Mouse (Mus musculus): Measurements from ENCODE around the gene 9530003J23Rik. TPM values are rescaled to one million over a fixed set of nuclear protein-coding genes. Genes with fewer than 3 reads are reported as not detected.
"Not testable (repeated sequence)": the region's sequence is repeated elsewhere in the genome, so short reads cannot be mapped to it uniquely, and the experiment has no call there.

Gene 9530003J23Rik
- polyA plus RNA-seq (2016; fragmentation: Nextera tagmentation; extraction: Ambion mirVana): not detected in 2 replicates

GRCm38 (mm10) chr10:117238603-117239002 is at the start of gene 9530003J23Rik:
Gene 9530003J23Rik, minus strand, starts transcription at chr10:117238703.
- Histone ChIP-seq H3K9me3 (no peaks in the 10 kb centered on the region), H3K27ac (no peak within 1 kb of the TSS), H3K27me3 (ENCODE audit: poor library complexity, severe bottlenecking) (no peaks in the 10 kb centered on the region), H3K4me3 (no peak within 1 kb of the TSS), H3K36me3 (replicated peaks) (no peaks in the 10 kb centered on the region), H3K4me1 (no peaks in the 10 kb centered on the region)
- WGBS: 93% methylated on average over 12 of the region's 12 CpGs
- DNase-seq (ENCODE audit: extremely low spot score, low spot score): no peak

- H3K36me3 ChIP-seq (replicated peaks): no peaks in the 10 kb centered on the region
- no peak overlapping the region for H3K4me3 ChIP-seq
- 87% methylated on average over 3 of the region's 3 CpGs for WGBS
- no peak for DNase-seq (ENCODE audit: extremely low spot score, low spot score)
- H3K27me3 ChIP-seq (ENCODE audit: poor library complexity, severe bottlenecking): no peaks in the 10 kb centered on the region
- no peak overlapping the region for H3K27ac ChIP-seq
- no peaks in the 10 kb centered on the region for H3K9me3 ChIP-seq
- H3K4me1 ChIP-seq: no peaks in the 10 kb centered on the region
Measured at GRCm38 (mm10) chr10:117287226-117287850, 48.8 kb upstream of the 9530003J23Rik start.

GRCm38 (mm10) chr10:117286366-117286970 is 48.0 kb upstream of the 9530003J23Rik start:
- Histone ChIP-seq H3K9me3 (no peaks in the 10 kb centered on the region), H3K4me1 (no peaks in the 10 kb centered on the region), H3K27ac (no peak overlapping the region), H3K4me3 (no peak overlapping the region), H3K36me3 (replicated peaks) (no peaks in the 10 kb centered on the region), H3K27me3 (ENCODE audit: poor library complexity, severe bottlenecking) (no peaks in the 10 kb centered on the region)
- WGBS: 90% methylated on average over 6 of the region's 6 CpGs
- no peak for DNase-seq (ENCODE audit: extremely low spot score, low spot score)

GRCm38 (mm10) chr10:117285584-117285983 is 47.1 kb upstream of the 9530003J23Rik start:
- DNase-seq (ENCODE audit: extremely low spot score, low spot score); H3K4me3 ChIP-seq; H3K27ac ChIP-seq; H3K4me1 ChIP-seq; H3K9me3 ChIP-seq; H3K36me3 ChIP-seq (replicated peaks); H3K27me3 ChIP-seq (ENCODE audit: poor library complexity, severe bottlenecking): not testable (repeated sequence)
- WGBS: 91% methylated on average over 4 of the region's 7 CpGs

- DNase-seq (ENCODE audit: extremely low spot score, low spot score): no peak
- Histone ChIP-seq H3K4me1 (no peaks in the 10 kb centered on the region), H3K27ac (no peak overlapping the region), H3K9me3 (no peaks in the 10 kb centered on the region), H3K4me3 (no peak overlapping the region), H3K36me3 (replicated peaks) (no peaks in the 10 kb centered on the region), H3K27me3 (ENCODE audit: poor library complexity, severe bottlenecking) (no peaks in the 10 kb centered on the region)
- 89% methylated on average over 10 of the region's 10 CpGs for WGBS
Measured at GRCm38 (mm10) chr10:117284578-117285520, 46.3 kb upstream of the 9530003J23Rik start.

- Histone ChIP-seq H3K9me3 (no peaks in the 10 kb centered on the region), H3K27me3 (ENCODE audit: poor library complexity, severe bottlenecking) (no peaks in the 10 kb centered on the region), H3K4me3 (no peak overlapping the region), H3K36me3 (replicated peaks) (no peaks in the 10 kb centered on the region), H3K27ac (no peak overlapping the region), H3K4me1 (no peaks in the 10 kb centered on the region)
- no peak for DNase-seq (ENCODE audit: extremely low spot score, low spot score)
- 86% methylated on average over 7 of the region's 7 CpGs for WGBS
Measured at GRCm38 (mm10) chr10:117283871-117284577, 45.5 kb upstream of the 9530003J23Rik start.

GRCm38 (mm10) chr10:117283196-117283595 is 44.7 kb upstream of the 9530003J23Rik start:
- H3K4me3 ChIP-seq; H3K27ac ChIP-seq; H3K36me3 ChIP-seq (replicated peaks); H3K27me3 ChIP-seq (ENCODE audit: poor library complexity, severe bottlenecking); DNase-seq (ENCODE audit: extremely low spot score, low spot score); H3K9me3 ChIP-seq; H3K4me1 ChIP-seq: not testable (repeated sequence)
- 92% methylated on average over 4 of the region's 4 CpGs for WGBS

GRCm38 (mm10) chr10:117282551-117282950 is 44.0 kb upstream of the 9530003J23Rik start:
- Histone ChIP-seq H3K36me3 (replicated peaks) (no peaks in the 10 kb centered on the region), H3K4me3 (no peak overlapping the region), H3K27ac (no peak overlapping the region), H3K27me3 (ENCODE audit: poor library complexity, severe bottlenecking) (no peaks in the 10 kb centered on the region), H3K4me1 (no peaks in the 10 kb centered on the region), H3K9me3 (no peaks in the 10 kb centered on the region)
- WGBS: 77% methylated on average over 2 of the region's 2 CpGs
- no peak for DNase-seq (ENCODE audit: extremely low spot score, low spot score)

- 77% methylated on average over 4 of the region's 4 CpGs for WGBS
- Histone ChIP-seq H3K4me3 (no peak within 1 kb of the TSS), H3K27ac (no peak within 1 kb of the TSS), H3K4me1 (no peaks in the 10 kb centered on the region), H3K9me3 (no peaks in the 10 kb centered on the region), H3K36me3 (replicated peaks) (no peaks in the 10 kb centered on the region), H3K27me3 (ENCODE audit: poor library complexity, severe bottlenecking) (no peaks in the 10 kb centered on the region)
- DNase-seq (ENCODE audit: extremely low spot score, low spot score): no peak
Measured at GRCm38 (mm10) chr10:117282049-117282448, 43.5 kb upstream of the 9530003J23Rik start, which contains the start of gene Lyz2. Gene Lyz2, minus strand, starts transcription at chr10:117282321.

GRCm38 (mm10) chr10:117281381-117281920 is 42.9 kb upstream of the 9530003J23Rik start:
- no peaks in the 10 kb centered on the region for H3K4me1 ChIP-seq
- H3K4me3 ChIP-seq: no peak overlapping the region
- H3K27me3 ChIP-seq (ENCODE audit: poor library complexity, severe bottlenecking): no peaks in the 10 kb centered on the region
- DNase-seq (ENCODE audit: extremely low spot score, low spot score): no peak
- no peak overlapping the region for H3K27ac ChIP-seq
- H3K9me3 ChIP-seq: no peaks in the 10 kb centered on the region
- H3K36me3 ChIP-seq (replicated peaks): no peaks in the 10 kb centered on the region
- 89% methylated on average over 7 of the region's 7 CpGs for WGBS

GRCm38 (mm10) chr10:117280000-117280399 is 41.5 kb upstream of the 9530003J23Rik start:
- Histone ChIP-seq H3K36me3 (replicated peaks) (no peaks in the 10 kb centered on the region), H3K4me1 (no peaks in the 10 kb centered on the region), H3K9me3 (no peaks in the 10 kb centered on the region), H3K4me3 (no peak overlapping the region), H3K27ac (no peak overlapping the region), H3K27me3 (ENCODE audit: poor library complexity, severe bottlenecking) (no peaks in the 10 kb centered on the region)
- no peak for DNase-seq (ENCODE audit: extremely low spot score, low spot score)
- 51% methylated on average over 1 of the region's 1 CpGs for WGBS

GRCm38 (mm10) chr10:117278510-117278909 is 40.0 kb upstream of the 9530003J23Rik start:
- not testable (repeated sequence) for H3K9me3 ChIP-seq; H3K4me1 ChIP-seq; H3K4me3 ChIP-seq; H3K36me3 ChIP-seq (replicated peaks); DNase-seq (ENCODE audit: extremely low spot score, low spot score); H3K27me3 ChIP-seq (ENCODE audit: poor library complexity, severe bottlenecking); H3K27ac ChIP-seq
- 77% methylated on average over 2 of the region's 2 CpGs for WGBS

Measured in forebrain, embryonic 10.5 days (tissue).